Mouse (Mus musculus): ENCODE results near the gene Polr1e.

- no peak for TF ChIP-seq CTCF (IDR thresholded peaks at IDR 0.05; ENCODE audit: insufficient read depth, low read length)
- no peak for TF ChIP-seq POLR2A (IDR thresholded peaks at IDR 0.05; ENCODE audit: borderline replicate concordance, extremely low read depth, low read depth, low read length)
Measured at GRCm38 (mm10) chr4:45026459-45026858, 8.1 kb downstream of the Polr1e start.
